Mouse (Mus musculus) liver, embryonic 14.5 days (tissue): Measurements from ENCODE around the gene Fam89b.

Experiments used
- CTCF ChIP-seq: IDR thresholded peaks from 2 replicates; pipeline ENCODE4 v1.5.1; 2016; ENCODE audit warnings: antibody characterized with exemption, low read depth, control low read depth
- EP300 ChIP-seq: IDR thresholded peaks from 2 replicates; pipeline ENCODE4 v1.6.1; 2016; ENCODE audit warnings: antibody characterized with exemption, low read depth

GRCm38 (mm10) chr19:5685861-5686260, 43.6 kb downstream of the Fam89b start:
- TF ChIP-seq CTCF (no peak), EP300 (no peak)
